Mouse (Mus musculus) heart, postnatal 0 days (tissue): ENCODE measurements around the gene Cd59b. TPM values are rescaled to one million over a fixed set of nuclear protein-coding genes. Genes with fewer than 3 reads are reported as not detected.
"Not testable (repeated sequence)": the region's sequence is repeated elsewhere in the genome, so short reads cannot be mapped to it uniquely, and the experiment has no call there.

Experiments used
- ATAC-seq: fragments of 200-750 bp; cut with Nextera tagmentation; 2 replicates; pipeline ENCODE4 v1.8.0; 2017; ENCODE audit warnings: low read depth, moderate number of reproducible peaks, moderate library complexity; ENCODE audit not compliant: insufficient read depth
- DNase-seq: peaks from one replicate; pipeline ENCODE4 v3.0.0-alpha.2; 2016; ENCODE audit warnings: low spot score
- H3K27ac ChIP-seq: fragments of 300-500 bp; sonication (generic); 2 replicates; pipeline ENCODE4 v1.5.1; 2014; ENCODE audit warnings: low read depth, mild to moderate bottlenecking
- H3K27me3 ChIP-seq: fragments of 300-500 bp; sonication (generic); 2 replicates; pipeline ENCODE4 v1.6.1; 2014; ENCODE audit warnings: low read length, mixed read lengths; ENCODE audit not compliant: control insufficient read depth, insufficient read depth
- H3K36me3 ChIP-seq: fragments of 300-500 bp; sonication (generic); replicated peaks from 2 replicates; pipeline ENCODE4 v1.6.1; 2014; ENCODE audit warnings: low read length, mixed read lengths; ENCODE audit not compliant: control insufficient read depth, insufficient read depth
- H3K4me1 ChIP-seq: fragments of 300-500 bp; sonication (generic); 2 replicates; pipeline ENCODE4 v1.6.1; 2014; ENCODE audit warnings: antibody characterized with exemption; ENCODE audit not compliant: control insufficient read depth, insufficient read depth
- H3K4me2 ChIP-seq: fragments of 300-500 bp; sonication (generic); 2 replicates; pipeline ENCODE4 v1.6.1; 2014; ENCODE audit warnings: low read depth, mild to moderate bottlenecking, low read length, moderate library complexity
- H3K4me3 ChIP-seq: fragments of 300-500 bp; sonication (generic); 2 replicates; pipeline ENCODE4 v1.5.1; 2014; ENCODE audit warnings: low read depth, low read length
- H3K9ac ChIP-seq: fragments of 300-500 bp; sonication (generic); replicated peaks from 2 replicates; pipeline ENCODE4 v1.6.1; 2014; ENCODE audit warnings: low read depth, low read length, mixed read lengths
- H3K9me3 ChIP-seq: fragments of 300-500 bp; sonication (generic); replicated peaks from 2 replicates; pipeline ENCODE4 v1.6.1; 2016; ENCODE audit warnings: low read length; ENCODE audit not compliant: control insufficient read depth
- CTCF ChIP-seq: IDR thresholded peaks from 2 replicates; pipeline ENCODE4 v1.5.1; 2016; ENCODE audit warnings: antibody characterized with exemption, control low read depth, low read depth
- EP300 ChIP-seq: IDR thresholded peaks from 2 replicates; pipeline ENCODE4 v1.6.1; 2016; ENCODE audit warnings: antibody characterized with exemption, low read depth
- WGBS: fragments of 180-500 bp; shearing (Covaris S2); extraction: QIAGEN DNeasy Blood & Tissue Kit; methylation state at CpG from one replicate; pipeline ENCODE4 v1.1.7; 2014; 5-methylcytosine and 5-hydroxymethylcytosine counted together
- polyA plus RNA-seq: library from polyadenylated mRNA; unstranded; fragments of >200 nt; fragmentation: Nextera tagmentation; extraction: Ambion mirVana; gene quantifications from 2 replicates; pipeline ENCODE4 v1.2.1, GENCODE M21; 2015
- total RNA-seq: library from RNA; depleted of rRNA; stranded (reverse); fragments of >200 nt; gene quantifications from 2 replicates; pipeline ENCODE4 v1.2.3, GENCODE M21; 2014; ENCODE audit warnings: low replicate concordance

Gene Cd59b
- total and polyA plus RNA-seq, 2 experiments from 2014 or later: 1.1 to 2.8 TPM

DNA sequence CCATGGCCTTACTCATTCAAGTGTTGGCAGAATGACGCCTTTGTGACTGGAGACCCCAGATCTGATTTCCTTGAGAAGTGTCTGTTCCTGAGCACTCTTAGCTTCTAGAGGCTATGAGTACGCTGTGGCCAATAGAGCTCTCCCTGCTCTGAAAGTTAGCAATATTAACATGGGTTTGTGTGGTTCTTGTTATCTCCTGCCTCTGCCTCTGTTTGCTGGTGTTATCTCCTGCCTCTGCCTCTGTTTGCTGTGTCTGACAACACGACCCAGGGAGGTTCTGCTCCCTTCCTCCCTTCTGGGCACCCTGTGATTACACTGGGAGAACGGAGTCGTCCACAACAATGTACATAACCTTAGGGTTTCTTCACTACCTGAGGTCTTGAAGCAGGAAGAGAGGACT is 8.6 kb downstream of the Cd59b start:
- not testable (repeated sequence) for H3K4me1 ChIP-seq, H3K4me3 ChIP-seq, DNase-seq, ATAC-seq, H3K36me3 ChIP-seq, H3K9ac ChIP-seq, H3K27me3 ChIP-seq, H3K9me3 ChIP-seq, H3K4me2 ChIP-seq, H3K27ac ChIP-seq
- 48% methylated on average over 5 of the region's 5 CpGs for WGBS

DNA sequence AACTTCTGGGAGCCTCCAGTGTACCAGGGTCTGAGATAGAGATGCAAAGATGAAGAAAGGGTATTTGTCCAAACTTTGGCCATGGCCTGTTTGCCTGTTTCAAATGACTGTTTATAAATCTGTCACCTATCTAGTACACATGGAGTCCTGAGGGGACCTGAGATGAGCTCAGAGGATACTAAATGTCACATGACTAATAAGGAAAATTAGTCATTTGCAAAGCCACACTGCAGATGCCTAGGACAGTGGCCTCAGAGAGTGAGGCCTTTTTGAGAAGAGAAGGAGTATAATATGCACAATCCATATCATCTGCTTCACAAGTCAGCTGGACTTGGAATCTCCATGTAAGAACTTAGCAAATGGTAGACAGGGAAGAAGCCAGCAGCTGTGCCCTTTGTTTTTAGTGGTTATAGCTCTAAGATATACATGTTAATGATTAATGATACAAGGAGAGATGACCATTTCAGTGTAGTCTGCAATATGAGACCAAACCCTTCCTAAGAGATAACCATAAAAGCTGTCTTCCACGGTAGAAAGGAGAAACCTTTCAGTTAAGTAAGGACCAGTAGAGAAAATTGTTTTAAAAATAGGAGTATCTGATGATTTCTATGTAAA is 11.9 kb downstream of the Cd59b start:
- not testable (repeated sequence) for H3K4me1 ChIP-seq, H3K27me3 ChIP-seq, H3K27ac ChIP-seq, DNase-seq, H3K4me3 ChIP-seq, H3K9me3 ChIP-seq, H3K36me3 ChIP-seq, ATAC-seq, H3K4me2 ChIP-seq, H3K9ac ChIP-seq
- WGBS: no CpG with 5 or more reads among the region's 1 CpGs

DNA sequence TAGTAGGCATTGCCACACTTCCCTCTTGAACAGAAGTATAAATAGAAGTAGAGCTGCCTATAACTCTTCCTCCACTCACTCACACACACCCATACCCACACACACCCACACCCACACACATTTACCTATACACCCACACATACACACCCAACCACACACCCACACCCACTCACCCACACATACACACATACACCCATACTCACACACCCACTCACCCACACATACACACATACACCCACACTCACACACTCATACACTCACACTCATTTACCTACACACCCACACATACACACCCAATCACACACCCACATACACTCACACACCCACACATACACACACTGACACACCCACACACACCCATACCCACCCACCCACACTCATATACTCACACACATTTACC is 12.8 kb downstream of the Cd59b start:
- H3K9me3 ChIP-seq: no peaks in the 10 kb centered on the region
- H3K36me3 ChIP-seq: no peaks in the 10 kb centered on the region
- no peak overlapping the region for H3K4me2 ChIP-seq
- TF ChIP-seq CTCF: no peak
- no peak overlapping the region for H3K4me3 ChIP-seq
- no peak for ATAC-seq
- H3K4me1 ChIP-seq: no peaks in the 10 kb centered on the region
- H3K9ac ChIP-seq: no peak overlapping the region
- DNase-seq: no peak
- no peaks in the 10 kb centered on the region for H3K27me3 ChIP-seq
- H3K27ac ChIP-seq: no peak overlapping the region

DNA sequence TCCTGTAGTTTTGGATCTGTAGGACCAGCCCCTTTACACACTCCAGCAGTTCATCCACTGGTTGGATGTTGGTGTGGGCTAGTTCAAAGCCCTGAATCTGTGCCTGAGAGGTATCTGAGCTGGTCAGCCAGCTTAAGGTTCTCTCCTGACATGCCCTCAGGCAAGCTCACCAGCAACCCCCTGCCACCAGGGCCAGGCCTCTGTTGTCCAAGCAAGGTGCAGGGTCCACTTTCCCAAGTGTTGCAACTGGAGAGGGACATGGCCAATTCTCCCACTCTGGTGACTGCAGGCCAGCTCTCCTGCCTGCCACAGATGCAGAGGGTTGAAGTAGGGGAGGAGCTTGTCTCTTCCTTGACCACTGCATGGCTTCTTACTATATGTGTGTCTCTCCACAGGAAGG is 14.4 kb downstream of the Cd59b start:
- not testable (repeated sequence) for H3K4me2 ChIP-seq, H3K27me3 ChIP-seq, H3K36me3 ChIP-seq, H3K4me1 ChIP-seq, H3K27ac ChIP-seq, DNase-seq, H3K9me3 ChIP-seq, H3K9ac ChIP-seq, ATAC-seq, H3K4me3 ChIP-seq

DNA sequence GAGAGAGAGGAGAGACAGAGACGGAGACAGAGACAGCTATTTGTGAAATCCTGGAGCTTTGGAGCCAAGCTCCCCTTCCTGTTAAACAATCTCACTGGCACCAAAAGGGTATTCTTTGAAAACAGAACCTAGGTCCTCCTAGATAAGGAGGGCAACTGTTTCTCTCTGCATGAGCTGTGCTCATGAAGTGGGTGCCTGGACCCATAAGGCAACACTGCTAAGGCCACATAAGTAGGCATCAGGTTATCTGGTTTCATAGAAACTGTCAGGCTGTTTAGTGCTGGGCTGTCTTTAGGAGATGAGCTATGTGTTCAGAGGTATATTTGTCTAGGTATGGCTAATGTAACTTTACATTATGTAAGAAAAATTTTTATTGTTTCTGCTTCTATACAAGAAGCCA is 17.9 kb downstream of the Cd59b start:
- H3K9me3 ChIP-seq, H3K9ac ChIP-seq, H3K27ac ChIP-seq, H3K36me3 ChIP-seq, ATAC-seq, DNase-seq, H3K27me3 ChIP-seq, H3K4me3 ChIP-seq, H3K4me2 ChIP-seq, H3K4me1 ChIP-seq: not testable (repeated sequence)
- 50% methylated on average over 1 of the region's 1 CpGs for WGBS

DNA sequence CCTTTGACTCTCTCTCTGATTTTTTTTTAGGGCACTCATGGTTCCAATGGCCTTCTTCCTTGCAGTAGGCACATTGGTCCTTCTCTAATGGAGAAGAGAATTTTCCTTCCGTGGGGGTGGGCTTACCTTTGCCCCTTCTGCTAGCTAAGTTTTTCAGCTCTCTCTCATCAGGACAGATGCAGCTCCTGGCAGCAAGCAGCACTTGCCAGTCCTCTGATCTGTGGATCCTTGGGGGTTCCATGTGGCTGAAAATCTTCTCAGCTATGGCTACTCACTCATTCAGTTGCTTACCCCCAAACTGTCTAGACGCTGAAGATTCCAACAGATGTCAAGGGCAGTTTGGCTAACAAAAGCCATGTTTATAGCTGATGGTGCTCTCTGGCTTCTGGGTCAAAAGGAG is 23.7 kb downstream of the Cd59b start:
- no peak overlapping the region for H3K4me2 ChIP-seq
- WGBS: 61% methylated on average over 2 of the region's 2 CpGs
- no peak for ATAC-seq
- no peak overlapping the region for H3K9ac ChIP-seq
- H3K4me1 ChIP-seq: peaks cover 8% of the 10 kb centered on the region
- H3K36me3 ChIP-seq: no peaks in the 10 kb centered on the region
- no peak overlapping the region for H3K4me3 ChIP-seq
- no peaks in the 10 kb centered on the region for H3K9me3 ChIP-seq
- no peak overlapping the region for H3K27ac ChIP-seq
- TF ChIP-seq EP300 (no peak), CTCF (no peak)
- no peaks in the 10 kb centered on the region for H3K27me3 ChIP-seq
- no peak for DNase-seq
